Mouse (Mus musculus): ENCODE measurements around the gene Arl3. TPM values are rescaled to one million over a fixed set of nuclear protein-coding genes. Genes with fewer than 3 reads are reported as not detected.

Gene Arl3
- 88.9 TPM for polyA plus RNA-seq (2014; fragmentation: Illumina TruSeq; extraction: RNeasy Lipid Tissue Mini Kit (QIAGEN cat#74804); ENCODE audit: low read depth, low replicate concordance)

GRCm38 (mm10) chr19:46572951-46573937, at the start of gene Arl3, which contains the start of gene Sfxn2:
Gene Arl3 (minus strand): TSS chr19:46573198.
Gene Sfxn2 (plus strand): TSS chr19:46573365.

GRCm38 (mm10) chr19:46598720-46599252, 25.8 kb upstream of the Arl3 start, which contains the start of gene Wbp1l:
Gene Wbp1l (plus strand): TSS chr19:46599084.

GRCm38 (mm10) chr19:46501401-46502068, 71.5 kb downstream of the Arl3 start, which contains the start of gene Trim8:
Gene Trim8 (plus strand): TSS chr19:46501702.

Other genes starting within 250 kb of the Arl3 start
- 1.1 TPM for gene Psd, start 246.0 kb downstream of the Arl3 start, polyA plus RNA-seq (2014; fragmentation: Illumina TruSeq; extraction: RNeasy Lipid Tissue Mini Kit (QIAGEN cat#74804); ENCODE audit: low read depth, low replicate concordance)
- gene Fbxl15, start 245.0 kb downstream of the Arl3 start, polyA plus RNA-seq (2014; fragmentation: Illumina TruSeq; extraction: RNeasy Lipid Tissue Mini Kit (QIAGEN cat#74804); ENCODE audit: low read depth, low replicate concordance) = 4.8 TPM
- gene Cuedc2, start 234.5 kb downstream of the Arl3 start, polyA plus RNA-seq (2014; fragmentation: Illumina TruSeq; extraction: RNeasy Lipid Tissue Mini Kit (QIAGEN cat#74804); ENCODE audit: low read depth, low replicate concordance) = 100 TPM
- 2.7 TPM for gene Mfsd13a, start 232.1 kb downstream of the Arl3 start, polyA plus RNA-seq (2014; fragmentation: Illumina TruSeq; extraction: RNeasy Lipid Tissue Mini Kit (QIAGEN cat#74804); ENCODE audit: low read depth, low replicate concordance)
- 0.89 TPM for gene 2310034G01Rik, start 222.9 kb downstream of the Arl3 start, polyA plus RNA-seq (2014; fragmentation: Illumina TruSeq; extraction: RNeasy Lipid Tissue Mini Kit (QIAGEN cat#74804); ENCODE audit: low read depth, low replicate concordance)
- 83.6 TPM for gene Actr1a, start 177.4 kb downstream of the Arl3 start, polyA plus RNA-seq (2014; fragmentation: Illumina TruSeq; extraction: RNeasy Lipid Tissue Mini Kit (QIAGEN cat#74804); ENCODE audit: low read depth, low replicate concordance)
- gene Sufu, start 176.3 kb downstream of the Arl3 start, polyA plus RNA-seq (2014; fragmentation: Illumina TruSeq; extraction: RNeasy Lipid Tissue Mini Kit (QIAGEN cat#74804); ENCODE audit: low read depth, low replicate concordance) = 7.3 TPM
- gene Trim8, start 71.5 kb downstream of the Arl3 start, polyA plus RNA-seq (2014; fragmentation: Illumina TruSeq; extraction: RNeasy Lipid Tissue Mini Kit (QIAGEN cat#74804); ENCODE audit: low read depth, low replicate concordance) = 17.6 TPM
- gene Sfxn2, start 167 bp upstream of the Arl3 start, polyA plus RNA-seq (2014; fragmentation: Illumina TruSeq; extraction: RNeasy Lipid Tissue Mini Kit (QIAGEN cat#74804); ENCODE audit: low read depth, low replicate concordance) = 5.6 TPM
- 45.2 TPM for gene Wbp1l, start 25.9 kb upstream of the Arl3 start, polyA plus RNA-seq (2014; fragmentation: Illumina TruSeq; extraction: RNeasy Lipid Tissue Mini Kit (QIAGEN cat#74804); ENCODE audit: low read depth, low replicate concordance)
- 0.24 TPM for gene Cyp17a1, start 100.0 kb upstream of the Arl3 start, polyA plus RNA-seq (2014; fragmentation: Illumina TruSeq; extraction: RNeasy Lipid Tissue Mini Kit (QIAGEN cat#74804); ENCODE audit: low read depth, low replicate concordance)
- 9.9 TPM for gene Borcs7, start 116.7 kb upstream of the Arl3 start, polyA plus RNA-seq (2014; fragmentation: Illumina TruSeq; extraction: RNeasy Lipid Tissue Mini Kit (QIAGEN cat#74804); ENCODE audit: low read depth, low replicate concordance)
- gene As3mt, start 134.3 kb upstream of the Arl3 start, polyA plus RNA-seq (2014; fragmentation: Illumina TruSeq; extraction: RNeasy Lipid Tissue Mini Kit (QIAGEN cat#74804); ENCODE audit: low read depth, low replicate concordance) = 73.4 TPM
- gene Cnnm2, start 188.4 kb upstream of the Arl3 start, polyA plus RNA-seq (2014; fragmentation: Illumina TruSeq; extraction: RNeasy Lipid Tissue Mini Kit (QIAGEN cat#74804); ENCODE audit: low read depth, low replicate concordance) = 4.2 TPM

All from heart, adult 10 weeks (tissue).